ENCODE assay signal across 8 mouse cellular contexts in genomic region chr4:134078694-134079093, GRCm38 (mm10). TPM values are rescaled to one million over a fixed set of nuclear protein-coding genes. Genes with fewer than 3 reads are reported as not detected.
DNase-seq lines count a peak whose midpoint lies in the region; TF ChIP-seq lines count a peak whose summit lies in the region.

No protein-coding gene starts in this region.

- no peak overlapping the region for H3K4me3 ChIP-seq in layer of hippocampus, adult 2 months
- no peak overlapping the region for H3K4me3 ChIP-seq in kidney, adult 2 months (ENCODE audit: insufficient read depth, low read depth, low read length)
- no peak overlapping the region for H3K4me3 ChIP-seq in lung, adult 2 months (replicated peaks; ENCODE audit: extremely low read depth, low read depth, low read length)

- TF ChIP-seq CTCF in layer of hippocampus, adult 2 months (conservative IDR thresholded peaks at IDR 0.05), result peak; percentile 73
- TF ChIP-seq CTCF in kidney, adult 2 months (conservative IDR thresholded peaks at IDR 0.05; ENCODE audit: insufficient read depth, insufficient read length, low read depth, low read length), result peak; percentile 66; the same call in 1 of the 2 replicates
- peak; percentile 59 for TF ChIP-seq CTCF in lung, adult 2 months (IDR thresholded peaks at IDR 0.05; ENCODE audit: insufficient read depth, low read length)

- H3K4me1 ChIP-seq in kidney, adult 2 months (ENCODE audit: control insufficient read depth, insufficient read depth, low read length), result no peaks in the 10 kb centered on the region; the same call in 1 of the 2 replicates
- no peaks in the 10 kb centered on the region for H3K4me1 ChIP-seq in lung, adult 2 months (ENCODE audit: control insufficient read depth, insufficient read depth, low read length)

- H3K27ac ChIP-seq in layer of hippocampus, adult 2 months, result no peak overlapping the region
- H3K27ac ChIP-seq in kidney, adult 2 months (ENCODE audit: insufficient read depth, low read depth, low read length), result no peak overlapping the region

- H3K36me3 ChIP-seq in kidney, adult 2 months (ENCODE audit: control insufficient read depth, insufficient read depth, low read length), result no peaks in the 10 kb centered on the region

- 24% methylated on average over 3 of the region's 3 CpGs for WGBS in kidney, adult 2 months
- WGBS in lung, adult 2 months, result 28% methylated on average over 3 of the region's 3 CpGs

- no peaks in the 10 kb centered on the region for H3K27me3 ChIP-seq in kidney, adult 2 months (replicated peaks; ENCODE audit: control insufficient read depth, insufficient read depth, low read length)

- peak in 1 of 2 experiments; percentile 32 for DNase-seq in layer of hippocampus, adult 2 months (ENCODE audit: low spot score in 2 of 2)
- no peak for DNase-seq in layer of hippocampus, adult 9-10 months (ENCODE audit: low spot score)
- peak; percentile 79 for DNase-seq in WW6 (ENCODE audit: low read depth, low spot score)
- DNase-seq in embryo, embryonic 9.5 days (ENCODE audit: extremely low spot score), result peak; percentile 74
- peak; percentile 76 for DNase-seq in kidney, adult 2 months
- no peak for DNase-seq in lung, adult 2 months
- peak; percentile 30 for DNase-seq in right cerebral cortex, postnatal 36 days (ENCODE audit: low spot score in 2 of 2)
- no peak for DNase-seq in urinary bladder, adult 18-20 months (ENCODE audit: low spot score in 2 of 2)

- no peak for TF ChIP-seq POLR2A in kidney, adult 2 months (IDR thresholded peaks at IDR 0.05; ENCODE audit: low read depth, low read length)
- no peak for TF ChIP-seq POLR2A in lung, adult 2 months (IDR thresholded peaks at IDR 0.05; ENCODE audit: borderline replicate concordance, extremely low read depth, low read depth, low read length)

RNA-seq across cellular contexts. Expression of gene Cd52, which starts 16.2 kb away (rescaled TPM):
- total RNA-seq in layer of hippocampus, adult 2 months (2021), result 1 to 10 TPM; 1.1 to 3.8 TPM
- 14.8 and 65.1 TPM in 2 replicates for polyA plus RNA-seq in kidney, adult 2 months (2012; rRNA removed)
- 52.8 and 76.5 TPM in 2 replicates for polyA plus RNA-seq in lung, adult 2 months (2012; rRNA removed)

RNA-seq across cellular contexts. Expression of gene Crybg2, which starts 18.1 kb away (rescaled TPM):
- total RNA-seq in layer of hippocampus, adult 2 months (2021), result 1 to 10 TPM; 2.7 to 3.0 TPM
- polyA plus RNA-seq in kidney, adult 2 months (2012; rRNA removed), result 0.69 and 1.0 TPM in 2 replicates
- 7.2 and 14.7 TPM in 2 replicates for polyA plus RNA-seq in lung, adult 2 months (2012; rRNA removed)

RNA-seq across cellular contexts. Expression of gene Ubxn11, which starts 23.7 kb away (rescaled TPM):
- 10 to 100 TPM; 34.0 to 42.4 TPM for total RNA-seq in layer of hippocampus, adult 2 months (2021)
- polyA plus RNA-seq in kidney, adult 2 months (2012; rRNA removed), result 5.6 and 5.9 TPM in 2 replicates
- polyA plus RNA-seq in lung, adult 2 months (2012; rRNA removed), result 28.8 and 30.0 TPM in 2 replicates

RNA-seq across cellular contexts. Expression of gene Zfp683, which starts 25.1 kb away (rescaled TPM):
- total RNA-seq in layer of hippocampus, adult 2 months (2021), result not detected
- 0.52 and 0.81 TPM in 2 replicates for polyA plus RNA-seq in kidney, adult 2 months (2012; rRNA removed)
- 0.27 and 0.58 TPM in 2 replicates for polyA plus RNA-seq in lung, adult 2 months (2012; rRNA removed)

RNA-seq across cellular contexts. Expression of gene Sh3bgrl3, which starts 49.9 kb away (rescaled TPM):
- 100 to 1,000 TPM; 257 to 267 TPM for total RNA-seq in layer of hippocampus, adult 2 months (2021)
- polyA plus RNA-seq in kidney, adult 2 months (2012; rRNA removed), result 262 and 323 TPM in 2 replicates
- polyA plus RNA-seq in lung, adult 2 months (2012; rRNA removed), result 654 and 703 TPM in 2 replicates

Comparison
In these comparisons a context has a peak if more than half of its experiments do, and no peak if none do; other contexts are left out.
1. DNase-seq: peak in WW6 (single experiment), embryo, embryonic 9.5 days (single experiment), kidney, adult 2 months (single experiment) and right cerebral cortex, postnatal 36 days (2 of 2); none in layer of hippocampus, adult 9-10 months (single experiment), lung, adult 2 months (single experiment) and urinary bladder, adult 18-20 months (0 of 2).
2. Peak in every context shown above with its lines, with median percentiles within 50 percentile points of each other: CTCF ChIP-seq.